Mouse (Mus musculus): ENCODE measurements around the gene Ly6g6f.

GRCm38 (mm10) chr17:35103221-35103690 is 17.8 kb upstream of the Ly6g6f start:
- TF ChIP-seq CTCF (IDR thresholded peaks at IDR 0.05; ENCODE audit: low read depth), result no peak
- TF ChIP-seq EP300 (IDR thresholded peaks at IDR 0.05; ENCODE audit: low read depth), result no peak
